Mouse (Mus musculus): ENCODE data around the gene Rpl27.
"Not testable (repeated sequence)": the region's sequence is repeated elsewhere in the genome, so short reads cannot be mapped to it uniquely, and the experiment has no call there.

Gene Rpl27

GRCm38 (mm10) chr11:101442127-101442693 lies at the start of gene Rpl27:
TSS of gene Rpl27 (plus strand) at chr11:101442298.
- DNase-seq (ENCODE audit: low read depth) = peak; percentile 100

- peak; percentile 55 for DNase-seq (ENCODE audit: low read depth)
These were observed 47.0 kb upstream of the Rpl27 start for GRCm38 (mm10) chr11:101395110-101395509.

DNA sequence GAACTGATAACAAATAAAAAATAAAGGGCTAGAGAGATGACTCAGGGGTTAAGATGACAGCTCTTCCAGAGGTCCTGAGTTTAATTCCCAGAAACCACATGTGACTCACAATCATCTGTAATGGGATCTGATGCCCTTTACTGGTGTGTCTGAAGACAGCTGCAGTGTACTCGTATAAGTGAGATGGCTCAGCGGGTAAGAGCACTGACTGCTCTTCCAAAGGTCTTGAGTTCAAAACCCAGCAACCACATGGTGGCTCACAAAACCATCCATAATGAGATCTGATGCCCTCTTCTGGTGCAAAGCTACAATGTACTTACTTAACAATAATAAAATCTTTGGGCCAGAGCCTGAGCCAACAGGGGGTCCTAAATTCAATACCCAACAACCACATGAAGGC lies 26.8 kb upstream of the Rpl27 start:
- no peak for DNase-seq (ENCODE audit: low read depth)

DNA sequence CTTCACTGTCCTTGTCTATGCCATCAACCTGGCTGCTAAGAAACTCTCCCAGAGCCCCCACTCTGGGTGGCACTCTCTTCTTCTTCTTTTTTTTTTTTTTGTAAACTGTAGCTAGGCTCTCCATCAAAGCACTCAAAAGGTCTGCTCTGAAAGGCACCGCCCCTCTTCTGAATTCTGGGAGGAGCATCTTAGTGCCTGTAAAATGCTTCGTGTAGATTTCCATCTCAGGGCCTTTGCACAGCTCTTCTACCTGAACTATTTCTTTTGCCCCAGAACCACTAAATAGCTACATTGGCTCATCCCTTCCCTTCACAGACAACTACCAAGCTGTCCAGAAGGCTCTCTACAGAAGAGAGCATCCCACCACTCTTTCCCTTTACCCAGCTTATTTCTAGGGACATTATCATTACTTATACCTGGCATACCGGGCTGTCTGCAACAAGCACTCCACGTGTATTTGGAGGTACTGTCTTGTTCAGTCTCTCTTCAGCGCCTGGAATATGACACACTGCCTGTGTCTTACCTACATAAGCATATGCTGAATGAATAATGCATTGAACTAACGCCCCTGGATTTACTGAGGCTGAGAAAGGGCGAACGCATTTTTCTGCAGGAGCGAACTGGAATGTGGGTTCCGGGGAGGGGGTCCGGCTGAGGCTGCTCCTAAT lies 25.5 kb upstream of the Rpl27 start:
- DNase-seq (ENCODE audit: low read depth) = no peak

GRCm38 (mm10) chr11:101417101-101417855 lies 24.8 kb upstream of the Rpl27 start, which contains the start of gene Aarsd1:
TSS of gene Aarsd1 (minus strand) at chr11:101417615.
- DNase-seq (ENCODE audit: low read depth) = peak; percentile 74

DNA sequence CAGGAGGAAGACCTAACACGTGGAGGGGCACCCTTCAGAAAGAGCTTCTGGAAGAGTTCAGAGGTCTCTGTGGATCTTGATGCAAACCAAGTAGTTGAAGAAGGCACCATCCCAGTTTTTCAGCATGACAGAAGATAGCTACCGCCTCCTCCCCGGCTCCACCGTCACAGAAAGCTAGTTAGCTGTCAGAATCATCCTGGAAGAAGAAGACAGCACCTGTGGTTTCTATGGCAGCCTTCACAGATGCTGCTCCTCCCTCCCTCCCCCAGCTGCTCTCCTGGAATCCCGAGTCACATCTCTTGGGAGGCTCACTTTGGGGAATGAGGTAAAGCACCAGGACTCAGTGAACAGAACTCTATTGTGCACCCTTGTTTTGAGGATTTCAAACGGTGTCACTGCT lies 23.1 kb upstream of the Rpl27 start:
- no peak for DNase-seq (ENCODE audit: low read depth)

DNA sequence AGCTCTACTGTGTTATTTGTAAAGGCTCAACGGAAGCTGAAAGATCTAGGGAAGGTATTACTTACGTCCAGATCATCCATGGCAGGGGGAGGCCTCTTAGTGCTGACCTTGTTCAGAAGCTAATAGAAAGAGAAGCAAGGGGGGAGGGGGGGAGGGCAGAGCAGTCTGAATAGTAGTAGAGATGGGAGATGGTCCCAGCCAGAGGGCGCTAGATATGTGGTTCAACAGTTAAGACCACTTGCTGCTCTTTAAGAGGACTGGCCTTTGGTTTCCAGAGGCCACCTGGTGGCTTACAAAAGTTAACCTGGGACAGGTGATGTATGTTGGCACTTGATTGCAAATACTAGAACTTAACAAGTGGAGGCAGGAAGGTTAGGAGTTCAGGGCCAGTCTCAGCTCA lies 22.5 kb upstream of the Rpl27 start:
- DNase-seq (ENCODE audit: low read depth) = no peak

- DNase-seq (ENCODE audit: low read depth) = no peak
These were observed 21.9 kb upstream of the Rpl27 start for GRCm38 (mm10) chr11:101420148-101420547.

- no peak for DNase-seq (ENCODE audit: low read depth)
These were observed 17.8 kb upstream of the Rpl27 start, which contains the start of gene Gm27029 for GRCm38 (mm10) chr11:101424105-101424851. TSS of gene Gm27029 (minus strand) at chr11:101424796.

GRCm38 (mm10) chr11:101424925-101425813 lies 16.9 kb upstream of the Rpl27 start, which contains the start of the genes Rundc1 and Ptges3l:
TSS of gene Rundc1 (plus strand) at chr11:101425085.
TSS of gene Ptges3l (minus strand) at chr11:101425333.
- DNase-seq (ENCODE audit: low read depth) = peak; percentile 99

GRCm38 (mm10) chr11:101426165-101426564 lies 15.9 kb upstream of the Rpl27 start:
- no peak for DNase-seq (ENCODE audit: low read depth)

DNA sequence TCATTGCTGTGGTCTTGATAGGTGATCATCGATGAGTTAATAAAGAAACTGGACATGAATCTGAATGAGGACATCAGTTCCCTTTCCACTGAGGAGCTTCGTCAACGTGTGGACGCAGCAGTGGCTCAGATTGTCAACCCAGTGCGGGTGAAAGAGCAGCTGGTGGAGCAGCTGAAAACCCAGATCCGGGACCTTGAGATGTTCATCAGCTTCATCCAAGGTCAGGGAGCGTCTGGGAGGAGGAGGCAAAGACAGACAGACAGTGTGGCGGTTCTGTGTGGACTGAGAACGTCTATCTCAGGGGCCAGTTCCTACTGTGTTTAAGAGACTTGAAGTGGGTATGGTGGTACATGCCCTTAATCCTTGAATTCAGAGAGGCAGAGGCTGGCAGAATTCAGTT lies 10.8 kb upstream of the Rpl27 start:
- no peak for DNase-seq (ENCODE audit: low read depth)

DNA sequence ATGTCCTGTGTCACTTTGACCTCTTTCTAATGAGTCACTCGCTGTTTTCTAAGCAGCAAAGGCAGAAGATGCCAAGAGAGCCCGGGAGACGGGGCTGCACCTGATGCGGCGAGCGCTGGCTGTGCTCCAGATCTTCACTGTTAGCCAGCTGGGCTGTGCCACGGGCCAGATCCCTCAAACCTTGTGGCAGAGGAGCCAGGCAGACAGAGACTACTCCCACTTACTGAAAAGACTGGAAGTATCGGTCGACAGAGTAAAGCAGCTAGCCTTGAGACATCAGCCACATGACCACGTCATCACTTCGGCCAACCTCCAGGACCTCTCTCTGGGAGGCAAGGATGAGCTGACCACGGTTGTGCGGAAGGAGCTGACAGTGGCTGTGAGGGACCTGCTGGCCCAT lies 8.7 kb upstream of the Rpl27 start:
- no peak for DNase-seq (ENCODE audit: low read depth)

DNA sequence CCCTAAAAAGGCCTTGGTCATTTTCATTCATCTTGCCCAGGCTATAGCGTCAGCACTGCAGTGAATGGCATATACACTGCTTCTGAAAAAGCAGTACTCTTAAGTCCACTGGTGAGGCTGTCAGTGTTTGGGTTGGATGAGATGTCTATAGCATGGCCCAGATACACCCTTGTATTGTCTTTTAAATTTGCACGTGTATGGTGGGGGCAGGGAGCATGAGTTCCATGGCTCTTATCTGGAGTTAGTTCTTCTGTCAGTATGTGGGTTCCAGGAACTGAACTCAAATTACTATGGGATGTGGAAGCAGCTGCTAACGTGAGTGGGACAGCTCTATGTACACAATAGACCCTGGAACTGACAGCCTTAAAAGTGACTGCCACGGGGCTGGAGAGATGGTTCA lies 6.3 kb upstream of the Rpl27 start:
- no peak for DNase-seq (ENCODE audit: low read depth)

DNA sequence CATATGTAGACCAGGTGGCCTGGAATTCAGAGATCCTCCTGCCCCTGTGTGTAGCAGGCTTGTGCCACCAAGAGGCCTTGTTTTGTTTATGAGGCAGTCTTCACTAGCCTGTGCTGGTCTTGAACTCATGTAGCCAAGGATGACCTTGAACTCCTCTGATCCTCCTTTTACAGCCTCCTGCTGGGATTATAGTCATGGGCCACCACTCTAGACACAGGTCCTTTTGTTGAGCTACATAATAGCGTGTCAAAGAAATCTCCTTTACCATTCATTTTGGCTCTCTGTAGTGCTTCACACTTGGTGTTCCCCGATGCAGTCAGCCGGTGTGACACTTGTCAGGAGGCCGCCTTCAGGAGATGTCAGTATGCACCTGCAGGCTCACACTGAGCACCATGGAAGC lies 5.2 kb upstream of the Rpl27 start:
- DNase-seq (ENCODE audit: low read depth) = no peak

- not testable (repeated sequence) for DNase-seq (ENCODE audit: low read depth)
These were observed 4.1 kb upstream of the Rpl27 start for GRCm38 (mm10) chr11:101438006-101438405.

DNA sequence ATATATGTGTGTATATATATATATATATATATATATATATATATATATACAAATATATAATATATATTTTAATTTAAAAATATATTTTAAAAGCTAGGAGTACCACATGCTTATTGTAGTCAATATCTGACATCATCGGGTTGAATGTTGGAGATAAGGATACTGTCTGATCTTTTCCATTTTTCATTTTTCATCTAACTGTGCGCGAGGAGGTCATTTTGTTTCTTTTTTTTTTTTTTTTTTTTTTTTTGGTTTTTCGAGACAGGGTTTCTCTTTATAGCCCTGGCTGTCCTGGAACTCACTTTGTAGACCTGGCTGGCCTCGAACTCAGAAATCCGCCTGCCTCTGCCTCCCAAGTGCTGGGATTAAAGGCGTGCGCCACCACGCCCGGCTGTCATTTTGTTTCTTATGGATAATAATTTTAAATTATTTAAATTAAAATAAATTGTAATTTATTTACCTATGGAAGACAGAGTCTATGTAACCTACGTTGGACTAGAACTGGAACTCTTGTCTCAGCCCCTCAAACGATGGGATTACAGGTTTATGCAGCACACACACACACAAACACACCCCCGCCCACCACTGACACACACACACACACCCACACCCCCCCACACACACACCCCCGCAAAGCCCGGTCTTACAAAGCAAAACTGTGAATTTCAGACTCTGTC lies 510 bp upstream of the Rpl27 start:
- not testable (repeated sequence) for DNase-seq (ENCODE audit: low read depth)

GRCm38 (mm10) chr11:101442760-101443159 lies 662 bp downstream of the Rpl27 start:
- DNase-seq (ENCODE audit: low read depth) = no peak

GRCm38 (mm10) chr11:101446319-101446718 lies 4.2 kb downstream of the Rpl27 start:
- DNase-seq (ENCODE audit: low read depth) = no peak

DNA sequence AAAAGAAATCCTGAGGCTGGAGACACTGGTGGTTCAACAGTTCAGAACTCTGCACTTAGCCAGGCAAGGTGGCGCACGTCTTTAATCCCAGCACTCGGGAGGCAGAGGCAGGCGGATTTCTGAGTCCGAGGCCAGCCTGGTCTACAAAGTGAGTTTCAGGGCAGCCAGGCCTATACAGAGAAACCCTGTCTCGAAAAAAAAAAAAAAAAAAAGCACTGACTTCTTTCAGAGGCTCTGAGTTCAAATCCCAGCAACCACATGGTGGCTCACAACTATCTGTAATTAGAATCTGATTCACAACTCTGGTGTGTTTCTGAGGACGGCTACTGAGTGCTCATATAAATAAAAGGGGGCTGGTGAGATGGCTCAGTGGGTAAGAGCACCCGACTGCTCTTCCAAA lies 4.8 kb downstream of the Rpl27 start:
- not testable (repeated sequence) for DNase-seq (ENCODE audit: low read depth)

DNA sequence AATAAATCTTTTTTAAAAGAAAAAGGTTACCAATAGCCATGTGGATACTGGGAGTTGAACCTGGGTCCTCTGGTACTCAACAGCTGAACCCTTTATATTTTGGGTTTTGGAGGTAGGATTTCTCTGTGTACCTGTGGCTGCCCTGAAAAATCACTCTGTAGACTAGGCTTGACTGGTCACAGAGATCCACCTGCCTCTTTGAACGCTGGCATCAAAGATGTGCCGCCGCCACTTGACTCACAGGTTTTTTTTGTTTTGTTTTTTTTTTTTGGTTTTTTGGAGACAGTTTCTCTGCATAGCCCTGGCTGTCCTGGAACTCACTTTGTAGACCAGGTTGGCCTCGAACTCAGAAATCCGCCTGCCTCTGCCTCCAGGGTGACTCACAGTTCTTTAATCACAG lies 5.7 kb downstream of the Rpl27 start:
- DNase-seq (ENCODE audit: low read depth) = no peak

All from c-Kit-positive CD71-negative TER-119-negative erythroid progenitor cells, embryonic 14.5 days (primary cell).